Mouse (Mus musculus) gastrocnemius, adult 18-20 months (tissue): ENCODE measurements around the gene Slc39a9. TPM values are rescaled to one million over a fixed set of nuclear protein-coding genes. Genes with fewer than 3 reads are reported as not detected.

ENCODE experiments used
- DNase-seq: peaks from one replicate; pipeline ENCODE4 v3.0.0; 2021; ENCODE audit warnings: low spot score
- total RNA-seq, 2 experiments: library from RNA; stranded (reverse); gene quantifications; 2 replicates each; pipeline ENCODE4 v1.2.3; 2021

Gene Slc39a9
- total RNA-seq, 2 experiments from 2014 or later: 6.9 to 8.3 TPM

GRCm38 (mm10) chr12:80715915-80716314 lies 72.2 kb downstream of the Slc39a9 start:
- no peak for DNase-seq

- DNase-seq: no peak
Observed at GRCm38 (mm10) chr12:80719141-80719540, 75.5 kb downstream of the Slc39a9 start.

- no peak for DNase-seq
Observed at GRCm38 (mm10) chr12:80720507-80720906, 76.8 kb downstream of the Slc39a9 start.

GRCm38 (mm10) chr12:80721458-80721857 lies 77.8 kb downstream of the Slc39a9 start:
- no peak for DNase-seq

GRCm38 (mm10) chr12:80724853-80725559 lies 81.3 kb downstream of the Slc39a9 start:
- peak; percentile 73 for DNase-seq

GRCm38 (mm10) chr12:80728207-80728606 lies 84.5 kb downstream of the Slc39a9 start:
- DNase-seq: no peak

GRCm38 (mm10) chr12:80728814-80729213 lies 85.1 kb downstream of the Slc39a9 start:
- no peak for DNase-seq

GRCm38 (mm10) chr12:80729758-80730530 lies 86.3 kb downstream of the Slc39a9 start:
- no peak for DNase-seq

GRCm38 (mm10) chr12:80730567-80730966 lies 86.9 kb downstream of the Slc39a9 start:
- DNase-seq: peak; percentile 20

Other genes with a start within 250 kb of the Slc39a9 start
- gene Dcaf5, start 207.3 kb upstream of the Slc39a9 start, total RNA-seq: 10 to 100 TPM; 40.4 to 49.1 TPM
- gene Exd2, start 180.8 kb upstream of the Slc39a9 start, total RNA-seq: 10 to 100 TPM; 24.3 to 27.0 TPM
- 1 to 10 TPM; 3.0 TPM for gene Galnt16, start 125.6 kb upstream of the Slc39a9 start, total RNA-seq
- gene Erh, start 458 bp downstream of the Slc39a9 start, total RNA-seq: 10 to 100 TPM; 14.7 to 18.2 TPM
- under 1 TPM; 0.46 to 0.66 TPM for gene Plekhd1, start 48.7 kb downstream of the Slc39a9 start, total RNA-seq
- not detected for gene Ccdc177, start 116.8 kb downstream of the Slc39a9 start, total RNA-seq
- gene Susd6, start 146.6 kb downstream of the Slc39a9 start, total RNA-seq: 10 to 100 TPM; 39.3 to 43.9 TPM